Mouse (Mus musculus) lung, postnatal 14 days (tissue): ENCODE results near the gene Cyp27a1.
A peak's percentile ranks its signal among the peaks of the same experiment; 100 is the strongest.

ENCODE experiments used
- DNase-seq: peaks from one replicate; pipeline ENCODE4 v3.0.0; 2021

Cyp27a1 gene

DNA sequence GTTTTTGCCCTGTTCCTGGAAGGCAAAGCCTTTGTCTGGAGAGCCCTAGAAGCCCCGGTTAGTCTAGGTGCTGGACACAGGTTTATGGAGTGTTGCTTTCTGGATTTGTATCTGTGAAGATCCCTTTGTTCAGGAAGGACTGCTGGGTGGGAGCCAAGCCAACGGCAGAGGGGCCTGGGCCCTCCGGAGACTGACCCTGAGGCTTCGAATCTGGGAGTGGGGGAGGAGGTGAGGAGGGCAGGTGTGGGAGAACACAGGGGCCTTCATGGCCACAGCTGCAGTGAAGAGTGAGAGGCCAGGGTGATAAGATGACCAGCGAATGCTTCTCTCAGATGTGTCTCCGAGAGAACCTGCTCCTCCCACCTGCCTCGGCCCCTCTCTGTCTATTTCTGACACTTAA lies 60.7 kb downstream of the Cyp27a1 start:
- no peak for DNase-seq

DNA sequence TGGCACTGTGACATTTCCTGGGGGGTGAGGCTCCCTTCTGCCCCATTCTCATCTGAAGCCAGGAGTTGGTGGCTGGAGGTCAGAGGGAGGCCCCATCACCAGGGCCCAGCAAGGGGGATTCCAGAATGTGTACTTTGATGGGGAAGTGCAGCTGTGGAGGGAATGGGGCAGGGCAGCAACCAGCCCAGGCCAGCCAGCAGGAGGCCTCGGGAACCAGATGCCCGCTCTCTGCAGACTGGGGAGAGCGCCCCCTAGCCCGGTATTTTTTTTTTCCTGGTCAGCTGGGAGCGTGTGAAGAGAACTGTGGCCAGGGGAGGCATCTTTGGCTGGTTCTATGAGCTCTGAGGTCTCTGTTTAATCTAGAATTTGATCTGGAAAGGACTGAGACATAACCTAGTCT lies 62.4 kb downstream of the Cyp27a1 start:
- DNase-seq: no peak

DNA sequence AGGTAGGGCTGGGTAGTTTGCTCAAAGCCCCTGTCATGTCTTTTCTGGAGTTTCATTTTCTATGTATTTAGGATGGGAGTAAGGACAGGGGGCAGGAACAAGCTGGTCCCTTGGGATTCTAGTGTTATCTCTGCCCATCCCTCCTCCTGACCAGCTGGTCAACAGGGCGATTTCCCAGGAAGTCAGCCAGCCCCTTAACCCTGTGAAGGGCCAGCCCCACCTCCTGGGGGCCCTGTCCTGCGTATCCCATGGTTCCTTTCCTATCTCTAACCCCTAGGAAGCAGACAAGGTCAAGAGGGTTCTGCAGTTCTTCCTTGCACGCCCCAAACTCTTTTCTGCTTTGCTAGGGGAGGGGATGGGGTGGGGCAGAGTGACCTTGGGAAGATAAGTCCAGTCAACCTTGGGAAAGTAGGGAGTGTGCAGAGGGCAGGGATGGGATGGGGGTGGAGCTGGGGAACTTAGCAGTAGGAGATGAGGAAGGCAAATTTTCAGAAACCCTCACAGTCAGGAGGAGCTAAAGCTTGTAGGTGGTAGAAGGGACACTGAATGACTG lies 65.6 kb downstream of the Cyp27a1 start:
- DNase-seq: no peak

DNA sequence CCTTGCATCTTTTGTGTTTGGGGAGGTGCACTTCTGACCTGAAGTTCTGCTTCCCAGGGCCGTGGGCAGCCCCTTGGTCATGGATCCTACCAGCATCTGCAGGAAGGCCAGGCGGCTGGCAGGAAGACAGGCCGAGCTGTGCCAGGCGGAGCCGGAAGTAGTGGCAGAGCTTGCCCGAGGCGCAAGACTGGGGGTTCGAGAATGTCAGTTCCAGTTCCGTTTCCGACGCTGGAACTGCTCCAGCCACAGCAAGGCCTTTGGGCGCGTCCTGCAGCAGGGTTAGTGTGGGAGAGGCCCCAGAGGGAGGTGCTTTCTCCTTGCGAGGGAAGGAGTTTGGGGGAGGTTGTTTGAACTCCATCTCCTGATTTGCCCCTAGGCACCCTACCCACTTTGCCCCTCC lies 68.7 kb downstream of the Cyp27a1 start:
- DNase-seq: no peak

- DNase-seq: no peak
Observed at GRCm38 (mm10) chr1:74783554-74783953, 70.2 kb downstream of the Cyp27a1 start.

DNA sequence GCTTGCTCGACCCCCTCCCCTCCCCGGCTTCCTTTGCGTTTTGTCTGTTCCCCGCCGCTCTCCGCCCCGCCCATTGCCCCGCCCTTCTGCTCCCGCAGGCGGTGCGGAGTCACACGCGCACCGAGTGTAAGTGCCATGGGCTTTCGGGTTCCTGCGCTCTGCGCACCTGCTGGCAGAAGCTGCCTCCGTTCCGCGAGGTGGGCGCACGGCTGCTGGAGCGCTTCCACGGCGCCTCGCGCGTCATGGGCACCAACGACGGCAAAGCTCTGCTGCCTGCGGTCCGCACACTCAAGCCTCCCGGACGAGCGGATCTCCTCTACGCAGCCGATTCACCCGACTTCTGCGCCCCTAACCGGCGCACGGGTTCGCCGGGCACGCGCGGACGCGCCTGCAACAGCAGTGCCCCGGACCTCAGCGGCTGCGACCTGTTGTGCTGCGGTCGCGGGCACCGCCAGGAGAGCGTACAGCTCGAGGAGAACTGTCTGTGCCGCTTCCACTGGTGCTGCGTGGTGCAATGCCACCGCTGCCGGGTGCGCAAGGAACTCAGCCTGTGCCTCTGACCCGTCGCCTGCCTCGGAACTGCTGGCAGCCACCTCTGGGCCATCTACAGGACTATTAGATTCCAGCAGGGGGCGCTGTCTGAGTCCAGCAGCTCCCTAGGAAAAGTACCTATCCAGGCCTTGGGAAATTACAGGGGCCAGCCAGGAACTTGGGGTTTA lies 70.8 kb downstream of the Cyp27a1 start:
- peak; percentile 68 for DNase-seq
